Mouse (Mus musculus) C2C12 (cell line): Measurements from ENCODE around the gene Runx1.

Experiments used
- CEBPB ChIP-seq: IDR thresholded peaks from one replicate; pipeline ENCODE4 v1.6.1; 2011; ENCODE audit warnings: low read depth, mild to moderate bottlenecking, control low read depth, moderate library complexity
- CTCF ChIP-seq: IDR thresholded peaks from one replicate; pipeline ENCODE4 v1.5.1; 2011; ENCODE audit not compliant: control insufficient read depth, insufficient read depth, insufficient read length
- MAX ChIP-seq: IDR thresholded peaks from one replicate; pipeline ENCODE4 v1.6.1; 2011; ENCODE audit warnings: mild to moderate bottlenecking, control low read depth
- MYOD1 ChIP-seq: IDR thresholded peaks from one replicate; pipeline ENCODE4 v1.6.1; 2011; ENCODE audit warnings: low read depth; ENCODE audit not compliant: control insufficient read depth, insufficient read length
- MYOG ChIP-seq: IDR thresholded peaks from one replicate; pipeline ENCODE4 v1.6.1; 2011; ENCODE audit not compliant: control insufficient read depth, insufficient read length; ENCODE audit errors: extremely low read depth
- USF1 ChIP-seq: IDR thresholded peaks from one replicate; pipeline ENCODE4 v1.6.1; 2011; ENCODE audit warnings: low read depth, mild to moderate bottlenecking, control low read depth, moderate library complexity

DNA sequence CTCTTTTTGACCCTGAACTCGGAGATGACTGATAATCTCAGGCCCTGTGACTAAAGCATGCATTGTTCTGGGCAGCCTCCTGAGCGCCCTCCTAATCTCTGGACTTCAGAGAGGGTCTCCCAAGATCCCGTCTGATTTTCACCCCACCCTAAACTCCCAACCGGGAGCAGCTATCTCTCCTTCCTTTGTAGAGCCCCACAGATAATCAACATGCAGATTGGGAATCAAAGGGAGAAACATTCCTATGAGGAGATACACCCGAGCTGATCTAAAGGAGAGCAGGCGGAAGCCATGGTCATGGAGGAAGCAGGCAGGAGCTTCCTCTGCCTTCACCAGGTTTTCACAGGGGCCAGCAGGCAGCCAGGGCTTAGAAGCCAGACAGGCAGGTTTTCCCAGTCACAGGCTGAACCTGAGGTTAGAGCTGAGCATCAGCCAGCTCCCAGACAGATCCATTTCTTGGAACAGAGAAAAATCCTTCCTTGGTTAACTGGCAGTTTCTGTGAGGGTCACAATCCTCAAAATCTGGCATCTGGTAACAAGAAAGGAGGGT, 140.1 kb downstream of the Runx1 start:
- TF ChIP-seq CTCF (no peak), USF1 (no peak), MAX (no peak), CEBPB (no peak), MYOG (no peak), MYOD1 (no peak)
